Mouse (Mus musculus) adrenal gland, postnatal 4 days (tissue): ENCODE data around the gene Btbd9. TPM values are rescaled to one million over a fixed set of nuclear protein-coding genes. Genes with fewer than 3 reads are reported as not detected.

Experiments used
- DNase-seq, 2 experiments: peaks; one replicate each; pipeline ENCODE4 v3.0.0; 2021 to 2022; ENCODE audit warnings: low spot score in 2 of 2, mixed read lengths in 2 of 2
- total RNA-seq, 2 experiments: library from RNA; stranded (reverse); gene quantifications; 2 replicates each; pipeline ENCODE4 v1.2.3; 2021

Gene Btbd9
- total RNA-seq, 2 experiments from 2014 or later: 40.4 to 41.5 TPM

GRCm38 (mm10) chr17:30458301-30458700, 118.0 kb downstream of the Btbd9 start:
- no peak for DNase-seq

GRCm38 (mm10) chr17:30457486-30457885, 118.8 kb downstream of the Btbd9 start:
- no peak for DNase-seq

- no peak for DNase-seq
Observed at GRCm38 (mm10) chr17:30456293-30456692, 120.0 kb downstream of the Btbd9 start.

GRCm38 (mm10) chr17:30454862-30455243, 121.4 kb downstream of the Btbd9 start:
- peak in 1 of 2 experiments; percentile 51 for DNase-seq

- no peak for DNase-seq
Observed at GRCm38 (mm10) chr17:30454155-30454861, 122.0 kb downstream of the Btbd9 start.

GRCm38 (mm10) chr17:30453272-30453671, 123.0 kb downstream of the Btbd9 start:
- DNase-seq: no peak

GRCm38 (mm10) chr17:30452363-30452762, 123.9 kb downstream of the Btbd9 start:
- DNase-seq: no peak

GRCm38 (mm10) chr17:30448562-30448961, 127.7 kb downstream of the Btbd9 start:
- no peak for DNase-seq

GRCm38 (mm10) chr17:30445805-30446441, 130.4 kb downstream of the Btbd9 start:
- DNase-seq: no peak

GRCm38 (mm10) chr17:30439702-30440101, 136.6 kb downstream of the Btbd9 start:
- DNase-seq: no peak

GRCm38 (mm10) chr17:30438786-30439185, 137.5 kb downstream of the Btbd9 start:
- DNase-seq: no peak

- no peak for DNase-seq
Observed at GRCm38 (mm10) chr17:30436021-30436461, 140.2 kb downstream of the Btbd9 start.

- DNase-seq: no peak
Observed at GRCm38 (mm10) chr17:30435478-30435877, 140.8 kb downstream of the Btbd9 start.

GRCm38 (mm10) chr17:30432094-30432493, 144.2 kb downstream of the Btbd9 start:
- DNase-seq: no peak

GRCm38 (mm10) chr17:30430961-30431640, 145.2 kb downstream of the Btbd9 start:
- DNase-seq: no peak

- no peak for DNase-seq
Observed at GRCm38 (mm10) chr17:30428661-30429060, 147.6 kb downstream of the Btbd9 start.

- DNase-seq: no peak
Observed at GRCm38 (mm10) chr17:30423256-30423852, 152.9 kb downstream of the Btbd9 start.

- no peak for DNase-seq
Observed at GRCm38 (mm10) chr17:30422278-30422677, 154.0 kb downstream of the Btbd9 start.

GRCm38 (mm10) chr17:30421256-30421655, 155.0 kb downstream of the Btbd9 start:
- DNase-seq: no peak

- no peak for DNase-seq
Observed at GRCm38 (mm10) chr17:30419494-30419893, 156.8 kb downstream of the Btbd9 start.

GRCm38 (mm10) chr17:30418510-30418909, 157.8 kb downstream of the Btbd9 start:
- DNase-seq: no peak

- DNase-seq: no peak
Observed at GRCm38 (mm10) chr17:30417106-30417505, 159.2 kb downstream of the Btbd9 start.
